In genomic region chr7:126396298-126397119, GRCm38 (mm10) we compare ENCODE assay signal across 8 mouse cellular contexts. TPM values are rescaled to one million over a fixed set of nuclear protein-coding genes. Genes with fewer than 3 reads are reported as not detected.
DNase-seq lines count a peak whose midpoint lies in the region; ATAC-seq lines count a peak whose summit lies in the region.

Nfatc2ip (minus strand) TSS chr7:126396737.

- peak within 1 kb of the TSS; percentile 68 for H3K9ac ChIP-seq in kidney, embryonic 15.5 days

- peak; percentile 92 for DNase-seq in B cell, adult 2 months
- peak; percentile 100 for DNase-seq in brain, adult 2 months (ENCODE audit: low read depth, low spot score)
- DNase-seq in heart, embryonic 10.5 days (ENCODE audit: low spot score) = peak; percentile 98
- DNase-seq in liver = peak; percentile 93
- peak; percentile 93 to 96 for DNase-seq in spleen, postnatal 4 days (ENCODE audit: low spot score in 2 of 2)

- peaks cover under 1% of the 10 kb centered on the region; the same call in 1 of the 2 replicates for H3K36me3 ChIP-seq in heart, embryonic 10.5 days
- peaks cover 5% of the 10 kb centered on the region; the same call in 1 of the 2 replicates for H3K36me3 ChIP-seq in kidney, embryonic 15.5 days

- H3K27ac ChIP-seq in heart, embryonic 10.5 days = peak within 1 kb of the TSS; percentile 88
- H3K27ac ChIP-seq in kidney, embryonic 15.5 days = no peak within 1 kb of the TSS

- H3K9me3 ChIP-seq in heart, embryonic 10.5 days = no peaks in the 10 kb centered on the region
- no peaks in the 10 kb centered on the region for H3K9me3 ChIP-seq in kidney, embryonic 15.5 days (replicated peaks)

- H3K4me2 ChIP-seq in kidney, embryonic 15.5 days = peak within 1 kb of the TSS; percentile 82

- H3K4me1 ChIP-seq in heart, embryonic 10.5 days = peaks cover 13% of the 10 kb centered on the region; the same call in 1 of the 2 replicates
- peaks cover 7% of the 10 kb centered on the region for H3K4me1 ChIP-seq in kidney, embryonic 15.5 days

- ATAC-seq in erythroblast, adult 5-6 weeks (replicated peaks; ENCODE audit: low FRiP score, poor library complexity, severe bottlenecking) = peak; percentile 98
- peak; percentile 99 for ATAC-seq in kidney, embryonic 15.5 days (replicated peaks; ENCODE audit: low FRiP score)
- ATAC-seq in monocyte, adult 5-6 weeks (replicated peaks; ENCODE audit: insufficient number of reproducible peaks, low FRiP score, low TSS enrichment, poor library complexity, severe bottlenecking) = peak; percentile 99

- no peaks in the 10 kb centered on the region for H3K27me3 ChIP-seq in heart, embryonic 10.5 days (ENCODE audit: insufficient read depth, poor library complexity, severe bottlenecking)
- H3K27me3 ChIP-seq in kidney, embryonic 15.5 days = no peaks in the 10 kb centered on the region

- H3K4me3 ChIP-seq in heart, embryonic 10.5 days = peak within 1 kb of the TSS; percentile 96
- peak within 1 kb of the TSS; percentile 69 for H3K4me3 ChIP-seq in kidney, embryonic 15.5 days (replicated peaks)

- under 1% methylated on average over 59 of the region's 59 CpGs for WGBS in heart, embryonic 10.5 days
- under 1% methylated on average over 59 of the region's 59 CpGs for WGBS in kidney, embryonic 15.5 days

RNA-seq across cellular contexts. Expression of gene Nfatc2ip, which starts in this region (rescaled TPM):
- total RNA-seq in erythroblast, adult 5-6 weeks (2015; ENCODE audit: low replicate concordance) = 5.6 and 6.3 TPM in 2 replicates
- 9.8 and 17.8 TPM in 2 replicates for total RNA-seq in erythroblast, adult 5-6 weeks (2017; ENCODE audit: low replicate concordance)
- polyA plus RNA-seq in heart, embryonic 10.5 days (2016; fragmentation: Nextera tagmentation; extraction: Ambion mirVana) = 1.5 and 1.6 TPM in 2 replicates
- 2.8 and 2.9 TPM in 2 replicates for polyA plus RNA-seq in kidney, embryonic 15.5 days (2015; fragmentation: Nextera tagmentation; extraction: Ambion mirVana)
- 9.6 to 13.0 TPM (median 9.7 TPM) in 3 replicates for total RNA-seq in monocyte, adult 5-6 weeks (2017)
